Mouse (Mus musculus) right cerebral cortex, postnatal 36 days (tissue): ENCODE measurements around the gene Rnf169.
"Not testable (repeated sequence)": the region's sequence is repeated elsewhere in the genome, so short reads cannot be mapped to it uniquely, and the experiment has no call there.

Experiments used
- DNase-seq, 2 experiments: peaks; one replicate each; pipeline ENCODE4 v3.0.0; 2022; ENCODE audit warnings: low spot score in 2 of 2, mixed read lengths in 1 of 2

The Rnf169 gene

GRCm38 (mm10) chr7:99946356-99946755, 33.9 kb downstream of the Rnf169 start:
- DNase-seq, result no peak

DNA sequence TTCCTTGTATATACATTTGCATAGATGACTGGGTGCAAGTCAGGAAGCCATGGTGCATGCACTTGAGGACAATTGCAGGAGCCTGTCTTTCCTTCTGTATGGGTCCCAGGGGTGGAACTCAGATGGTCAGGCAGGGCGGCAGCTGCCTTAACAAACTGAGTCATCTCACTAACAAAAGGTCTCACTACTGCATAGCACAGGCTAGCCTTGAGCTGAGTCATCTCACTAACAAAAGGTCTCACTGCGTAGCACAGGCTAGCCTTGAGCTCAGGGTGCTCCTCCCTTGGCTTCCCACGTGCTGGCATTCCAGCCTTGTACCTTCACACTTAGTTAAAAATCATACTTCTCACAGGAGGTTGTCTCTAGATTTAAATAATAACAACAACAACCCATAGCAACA, 34.3 kb downstream of the Rnf169 start:
- no peak for DNase-seq

DNA sequence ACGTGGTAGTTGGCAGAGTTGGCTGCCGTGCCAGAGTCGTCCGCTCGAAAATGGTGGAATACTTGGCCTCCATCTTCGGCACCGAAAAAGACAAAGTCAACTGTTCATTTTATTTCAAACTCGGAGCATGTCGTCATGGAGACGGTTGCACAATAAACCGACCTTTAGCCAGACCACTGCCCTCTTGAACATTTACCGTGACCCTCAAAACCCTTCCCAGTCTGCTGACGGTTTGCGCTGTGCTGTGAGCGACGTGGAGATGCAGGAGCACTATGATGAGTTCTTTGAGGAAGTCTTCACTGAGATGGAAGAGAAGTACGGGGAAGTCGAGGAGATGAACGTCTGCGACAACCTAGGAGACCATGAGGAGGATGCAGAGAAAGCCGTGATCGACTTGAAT, 35.2 kb downstream of the Rnf169 start:
- DNase-seq, result not testable (repeated sequence)

DNA sequence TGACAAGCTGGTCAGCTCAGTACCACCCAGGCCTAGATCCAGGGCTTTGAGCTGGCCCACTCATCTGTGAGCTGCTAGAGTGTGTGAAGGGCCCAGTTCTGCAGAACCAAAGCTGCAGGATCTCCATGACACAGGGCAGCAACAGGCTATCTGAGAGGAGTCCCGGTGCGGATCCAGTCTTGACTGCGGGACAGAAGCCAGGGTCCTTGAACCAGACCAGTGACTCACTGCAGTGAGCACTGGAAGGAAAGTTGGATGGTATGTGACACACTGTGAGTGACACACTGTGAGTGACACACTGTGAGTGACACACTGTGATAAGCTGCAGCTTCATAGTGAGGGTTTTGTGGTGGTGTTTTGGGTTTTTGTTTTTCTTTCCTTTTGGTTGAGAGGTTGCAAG, 35.7 kb downstream of the Rnf169 start:
- DNase-seq, result no peak

- no peak for DNase-seq
Measured at GRCm38 (mm10) chr7:99940669-99941068, 39.6 kb downstream of the Rnf169 start.

GRCm38 (mm10) chr7:99935758-99936157, 44.5 kb downstream of the Rnf169 start:
- no peak for DNase-seq

DNA sequence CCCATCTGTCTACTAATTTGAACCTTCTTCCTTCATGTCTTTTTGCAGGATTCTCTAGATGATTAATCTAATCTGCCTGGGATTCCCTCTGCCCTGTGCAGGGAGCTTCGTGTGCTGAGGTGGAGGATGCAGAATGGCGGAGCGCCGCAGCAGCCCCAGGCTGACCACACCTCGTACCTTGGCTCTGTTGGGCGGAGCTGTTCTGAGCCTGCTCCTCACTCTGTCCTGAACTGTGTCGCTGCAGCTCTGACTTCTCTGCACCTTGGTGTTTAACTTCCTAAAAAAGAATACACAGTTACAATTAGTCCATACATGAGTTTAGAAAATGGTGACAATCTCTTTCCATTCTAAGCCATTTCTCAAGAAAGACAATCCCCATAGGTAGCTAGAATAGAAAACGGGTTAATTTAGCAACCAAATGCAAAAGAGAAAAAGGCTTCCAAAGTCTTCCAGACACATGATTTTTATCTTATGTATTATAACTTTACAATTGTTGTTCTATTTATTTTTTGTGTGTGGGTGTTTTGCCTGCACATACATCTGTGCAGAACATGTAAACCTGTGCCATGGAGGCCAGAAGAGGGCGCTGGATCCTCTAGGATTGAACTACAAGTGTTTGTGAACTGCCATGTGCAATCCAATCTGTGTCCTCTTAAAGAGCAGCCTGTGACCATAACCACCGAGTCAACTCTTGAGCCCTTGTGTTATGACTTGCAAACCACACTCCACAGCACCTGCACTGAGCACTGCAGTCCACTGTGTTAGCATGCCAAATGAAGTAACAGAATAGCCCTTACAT, 53.1 kb downstream of the Rnf169 start:
- peak; percentile 70 for DNase-seq

DNA sequence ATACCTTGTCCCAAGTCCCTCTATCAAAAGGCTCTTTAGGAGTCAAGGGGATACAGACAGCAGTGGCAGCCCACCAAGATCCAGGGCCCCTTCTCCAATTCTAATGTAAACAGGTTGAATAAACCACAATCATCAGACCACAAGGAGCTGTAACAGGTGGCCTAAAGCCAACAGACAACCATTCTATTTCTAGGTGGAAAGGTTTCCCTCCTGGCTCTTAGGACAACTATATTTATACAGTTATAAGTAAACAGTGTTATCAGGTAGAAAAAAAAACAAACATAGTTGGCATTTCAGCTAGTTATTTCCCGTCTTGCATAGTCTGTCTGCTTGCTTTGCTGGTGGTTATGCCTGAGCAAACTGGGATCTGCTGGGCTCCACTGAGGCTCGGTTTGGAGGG, 59.8 kb downstream of the Rnf169 start:
- no peak for DNase-seq

DNA sequence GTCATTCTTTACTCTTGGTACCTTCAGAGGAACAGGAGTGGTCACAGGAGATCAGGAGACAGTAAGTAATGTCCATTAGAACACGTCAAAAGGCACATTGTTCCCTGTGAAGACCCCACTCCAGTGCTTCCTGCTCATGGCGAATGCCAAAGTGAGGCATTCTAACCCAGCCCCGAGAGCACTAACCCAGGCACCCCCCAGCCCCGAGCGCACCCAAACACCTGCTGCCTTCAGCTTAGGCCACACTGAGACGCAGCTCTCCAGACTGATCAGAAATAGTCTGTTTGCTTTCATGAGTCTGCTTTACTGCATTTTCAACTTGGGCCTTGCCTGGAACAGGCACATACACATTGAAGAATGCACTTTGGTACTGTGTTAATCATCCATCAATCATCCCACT, 60.3 kb downstream of the Rnf169 start:
- no peak for DNase-seq

DNA sequence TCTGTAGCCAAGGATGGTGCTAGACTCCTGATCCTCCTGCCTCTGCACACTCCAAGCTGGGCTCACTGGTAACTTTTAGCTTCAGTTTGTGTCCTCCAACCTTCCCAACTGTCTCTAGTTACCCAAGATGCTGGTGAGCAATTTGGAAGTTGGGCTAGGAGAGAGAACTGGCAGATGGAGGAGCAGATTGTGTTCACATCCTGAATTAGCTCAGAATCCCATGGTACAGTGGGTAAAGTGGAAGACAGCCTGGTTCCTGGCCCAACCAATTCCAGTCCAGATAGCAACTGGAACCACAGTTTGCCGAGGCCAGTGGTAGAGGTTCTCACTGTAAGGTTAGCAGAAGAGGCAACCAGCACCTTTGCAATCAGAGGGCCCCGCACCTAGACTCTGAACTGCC, 61.1 kb downstream of the Rnf169 start:
- DNase-seq, result peak; percentile 18 to 41

DNA sequence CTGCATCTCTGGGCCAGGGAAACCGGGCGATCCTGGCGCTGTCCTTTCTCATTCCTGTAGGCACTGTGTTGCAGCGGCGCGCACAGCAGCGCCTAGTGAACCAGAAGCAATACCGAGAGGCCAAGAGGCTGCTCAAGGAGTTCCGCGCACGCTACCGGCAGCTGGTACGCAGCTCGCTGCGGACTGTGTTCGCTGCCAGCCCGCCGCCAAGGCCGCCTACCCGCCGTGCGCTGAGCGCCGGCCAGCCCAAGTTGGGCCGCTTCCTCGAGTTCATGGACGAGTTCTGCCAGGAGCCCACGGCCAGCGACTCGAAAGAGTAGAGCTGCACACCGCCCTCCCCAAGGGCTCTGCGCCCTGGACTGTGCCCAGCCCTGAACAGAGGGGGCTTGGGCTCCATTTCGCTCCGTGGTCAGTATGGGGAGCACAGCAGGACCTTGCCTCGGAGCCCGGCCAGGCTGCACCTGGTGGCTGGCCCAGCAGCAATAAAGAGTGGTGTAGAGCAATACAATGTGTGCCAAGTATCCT, 62.9 kb downstream of the Rnf169 start:
- peak; percentile 29 to 36 for DNase-seq

DNA sequence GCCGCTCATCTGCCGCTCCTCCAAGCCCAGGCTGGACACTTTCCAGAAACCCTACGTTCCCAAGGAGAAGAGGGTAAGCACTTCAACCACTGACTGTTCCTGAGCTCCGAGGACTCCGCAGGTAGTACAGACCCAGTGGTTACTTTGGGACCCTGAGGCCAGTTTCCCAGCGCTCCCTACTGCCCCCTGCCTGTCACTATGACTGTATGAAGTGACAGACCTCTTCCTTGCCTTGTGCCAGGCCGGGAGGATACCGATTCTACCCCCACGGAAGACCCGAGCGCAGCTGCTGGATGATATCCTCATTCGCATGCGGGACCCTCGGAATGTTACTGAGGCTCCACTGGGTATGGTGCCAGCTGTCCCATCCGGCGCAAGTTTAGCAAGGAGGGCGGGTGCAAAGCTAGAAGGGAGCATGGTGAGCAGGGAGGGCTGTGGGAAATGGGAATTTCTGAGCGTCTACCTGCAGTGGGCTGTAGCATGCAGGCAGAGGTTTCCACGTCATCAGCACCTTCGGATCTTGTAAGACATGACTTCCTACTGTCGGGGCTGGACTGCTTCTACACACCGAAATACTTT, 63.4 kb downstream of the Rnf169 start:
- peak in 1 of 2 experiments; percentile 38 for DNase-seq

- no peak for DNase-seq
Measured at GRCm38 (mm10) chr7:99915511-99915910, 64.7 kb downstream of the Rnf169 start.

DNA sequence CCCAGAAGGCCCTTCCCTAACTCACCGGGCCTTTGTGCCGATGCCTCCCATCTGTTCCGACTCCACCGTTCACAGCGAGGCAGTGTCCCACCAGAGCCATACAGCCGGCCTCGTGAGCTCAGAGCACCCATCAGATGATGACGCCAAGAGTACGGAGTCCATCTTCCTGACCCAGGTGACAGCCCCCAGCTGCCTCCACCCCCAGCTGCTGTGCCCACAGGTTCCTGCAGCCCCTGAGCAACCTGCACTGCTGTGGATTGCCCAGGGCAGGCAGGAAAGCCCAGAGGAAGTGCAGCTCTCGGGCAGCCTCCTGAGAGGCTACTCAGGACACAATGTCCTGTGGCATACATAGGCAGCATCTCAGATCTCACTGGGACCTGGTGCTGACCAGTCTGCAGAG, 65.9 kb downstream of the Rnf169 start:
- no peak for DNase-seq

DNA sequence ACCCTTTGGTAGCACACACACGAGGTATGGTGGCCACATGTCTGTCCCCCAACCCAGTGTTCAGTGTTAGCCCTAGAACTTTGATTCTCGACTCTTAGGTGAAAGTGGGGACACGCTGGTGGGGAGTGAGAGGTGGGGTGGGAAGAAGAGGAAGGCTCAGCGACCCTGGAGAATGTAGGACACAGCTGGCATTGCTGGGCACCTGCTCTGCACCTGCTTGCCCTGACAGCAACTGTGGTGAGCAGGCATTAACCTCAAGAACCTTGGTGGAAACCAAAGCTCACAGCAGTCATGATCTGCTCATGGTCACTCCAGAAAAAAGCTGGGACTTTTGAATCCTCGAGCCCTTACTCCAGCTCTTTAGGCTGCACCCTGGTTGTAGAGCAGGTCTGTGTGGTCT, 69.2 kb downstream of the Rnf169 start:
- no peak for DNase-seq

- DNase-seq, result no peak
Measured at GRCm38 (mm10) chr7:99907463-99907862, 72.8 kb downstream of the Rnf169 start.

DNA sequence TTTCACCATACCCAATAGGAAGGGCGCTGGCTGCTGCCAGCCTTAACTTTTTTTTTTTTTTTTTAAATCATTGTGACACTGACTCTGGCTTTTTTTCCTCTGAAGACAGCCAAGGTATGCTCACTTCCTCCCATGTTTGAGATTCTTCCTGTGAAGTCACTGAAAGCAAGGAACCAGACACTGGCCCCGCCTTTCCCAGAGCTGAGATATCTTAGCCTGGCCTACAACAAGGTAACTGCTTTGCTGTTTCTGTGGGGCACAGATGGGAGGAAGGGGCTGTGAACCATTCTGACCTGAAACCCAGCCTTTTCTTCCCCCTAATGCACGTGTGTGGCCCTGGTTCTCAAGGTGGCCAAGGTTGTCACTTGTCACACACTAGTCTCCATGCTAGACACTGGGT, 73.9 kb downstream of the Rnf169 start:
- DNase-seq, result no peak

DNA sequence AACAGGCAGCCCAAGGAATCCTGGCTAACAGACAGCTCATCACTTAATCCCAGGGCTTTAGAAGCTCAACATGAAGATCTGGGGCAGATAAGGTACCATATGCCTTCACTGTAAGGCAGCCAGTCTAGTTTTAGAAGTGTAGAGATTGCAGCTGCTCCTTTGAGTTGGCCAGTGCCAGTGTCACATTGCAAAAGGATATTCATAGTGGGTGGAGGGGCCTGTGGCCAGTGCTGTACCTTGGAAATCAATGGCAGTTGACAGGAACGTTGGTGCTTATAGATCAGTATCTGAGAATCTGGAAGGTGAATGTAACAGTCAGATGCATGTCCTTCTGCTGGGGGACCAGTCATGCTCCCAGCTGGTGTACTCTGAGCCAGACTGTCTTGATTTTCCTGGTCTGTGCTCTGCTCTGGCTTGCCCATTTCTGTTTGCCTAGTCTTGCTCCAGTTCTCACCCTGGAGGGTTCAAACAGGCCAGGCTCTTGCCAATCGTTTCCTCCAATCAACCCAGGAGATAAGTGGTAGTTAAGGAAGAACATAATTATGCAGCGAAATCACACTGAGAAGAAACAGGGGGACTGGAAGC, 75.7 kb downstream of the Rnf169 start:
- DNase-seq, result no peak

DNA sequence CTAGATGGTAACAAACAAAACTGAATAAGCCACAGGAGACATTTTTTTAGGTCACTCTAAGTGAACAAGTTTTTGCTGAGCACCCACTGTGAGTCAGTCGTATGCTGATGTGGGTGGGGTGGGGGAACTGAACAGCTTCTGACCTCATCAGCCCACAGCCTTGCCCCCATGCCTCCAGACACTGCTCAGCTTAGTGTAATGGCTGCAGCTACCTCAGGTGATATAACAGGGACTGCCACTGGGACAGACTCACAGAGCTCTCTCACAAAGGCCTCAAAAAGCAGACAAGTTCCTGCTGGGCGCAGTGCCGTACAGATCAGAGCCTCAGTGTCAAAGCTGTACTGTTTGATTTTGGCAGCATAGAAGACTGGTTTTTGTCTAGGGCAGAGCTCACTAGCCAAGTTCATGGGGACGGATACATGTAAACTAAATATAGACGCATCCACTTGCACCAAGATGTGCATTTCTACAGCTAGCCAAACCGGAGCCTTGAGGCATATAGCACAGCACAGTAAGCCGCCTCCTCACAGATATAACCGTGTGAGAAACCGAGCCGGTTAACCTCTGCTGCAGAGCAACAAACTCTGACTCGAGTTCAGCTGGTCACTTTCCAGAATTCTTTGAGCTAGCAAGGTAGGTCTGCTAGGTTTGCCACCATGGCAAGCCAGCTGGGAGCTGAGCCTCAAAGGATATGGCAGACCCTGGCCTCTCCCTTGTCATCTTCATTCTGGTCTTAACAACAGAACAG, 77.2 kb downstream of the Rnf169 start:
- no peak for DNase-seq

DNA sequence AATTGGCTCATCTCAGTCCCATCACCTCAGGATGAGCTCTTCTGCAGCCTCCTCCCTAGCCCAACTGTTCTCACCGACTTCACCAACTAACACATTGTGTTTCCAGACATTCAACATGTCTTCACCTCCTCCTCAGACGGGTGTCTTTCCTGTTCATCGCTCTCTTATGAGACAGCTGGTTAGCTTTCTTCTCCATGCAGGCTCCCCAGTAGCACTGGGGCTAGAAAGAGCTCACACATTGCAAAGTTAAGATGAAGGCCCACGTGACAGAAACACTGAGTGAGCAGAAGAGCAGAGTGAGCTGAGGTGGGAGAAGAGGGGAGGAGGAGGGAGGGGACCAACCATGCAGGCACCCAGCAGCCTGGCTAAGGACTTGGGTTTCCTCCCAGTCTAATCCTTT, 78.0 kb downstream of the Rnf169 start:
- peak; percentile 44 to 65 for DNase-seq

DNA sequence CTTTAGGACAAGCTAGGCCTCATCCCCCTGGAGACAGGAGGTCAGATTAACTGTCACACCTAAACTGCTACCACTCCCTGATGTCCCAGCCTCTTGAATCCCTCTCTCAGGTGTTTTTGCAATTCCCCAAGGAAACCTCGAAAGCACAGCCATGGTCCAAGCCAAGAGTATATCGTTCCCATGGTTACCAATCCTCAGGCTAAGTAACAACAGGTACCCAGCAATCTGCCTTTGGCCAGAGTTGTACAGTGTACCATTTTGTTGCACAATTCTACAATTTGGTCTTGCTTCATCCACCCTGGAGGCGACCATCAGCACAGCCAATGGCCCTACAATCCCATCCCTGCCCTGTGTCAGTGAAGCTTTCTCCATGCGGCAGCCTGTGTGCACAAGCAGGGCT, 83.3 kb downstream of the Rnf169 start:
- no peak for DNase-seq

- no peak for DNase-seq
Measured at GRCm38 (mm10) chr7:99894478-99894877, 85.8 kb downstream of the Rnf169 start.
